Mouse (Mus musculus) liver, embryonic 16.5 days (tissue): ENCODE measurements around the gene Prn. TPM values are rescaled to one million over a fixed set of nuclear protein-coding genes. Genes with fewer than 3 reads are reported as not detected.

Experiments
- ATAC-seq: fragments of 200-750 bp; cut with Nextera tagmentation; 2 replicates; pipeline ENCODE4 v1.8.0; 2017; ENCODE audit warnings: low read depth, mild to moderate bottlenecking, moderate number of reproducible peaks, moderate library complexity
- H3K27ac ChIP-seq: fragments of 300-500 bp; sonication (generic); 2 replicates; pipeline ENCODE4 v1.5.1; 2014; ENCODE audit warnings: mild to moderate bottlenecking, low read length
- H3K27me3 ChIP-seq: fragments of 300-500 bp; sonication (generic); 2 replicates; pipeline ENCODE4 v1.6.1; 2014; ENCODE audit warnings: low read depth, low read length, mixed read lengths; ENCODE audit not compliant: control insufficient read depth, insufficient read depth
- H3K36me3 ChIP-seq: fragments of 300-500 bp; sonication (generic); 2 replicates; pipeline ENCODE4 v1.6.1; 2014; ENCODE audit warnings: mild to moderate bottlenecking; ENCODE audit not compliant: control insufficient read depth, insufficient read depth
- H3K4me1 ChIP-seq: fragments of 300-500 bp; sonication (generic); 2 replicates; pipeline ENCODE4 v1.6.1; 2014; ENCODE audit warnings: low read depth, low read length, mixed read lengths; ENCODE audit not compliant: control insufficient read depth
- H3K4me2 ChIP-seq: fragments of 300-500 bp; sonication (generic); 2 replicates; pipeline ENCODE4 v1.6.1; 2014; ENCODE audit warnings: low read depth, low read length, mixed read lengths
- H3K4me3 ChIP-seq: fragments of 300-500 bp; sonication (generic); 2 replicates; pipeline ENCODE4 v1.5.1; 2014; ENCODE audit warnings: low read depth, mild to moderate bottlenecking, low read length
- H3K9ac ChIP-seq: fragments of 300-500 bp; sonication (generic); 2 replicates; pipeline ENCODE4 v1.6.1; 2014; ENCODE audit warnings: low read depth, low read length
- H3K9me3 ChIP-seq: fragments of 300-500 bp; sonication (generic); replicated peaks from 2 replicates; pipeline ENCODE4 v1.6.1; 2016; ENCODE audit warnings: low read length; ENCODE audit not compliant: control insufficient read depth
- whole genome bisulfite sequencing: fragments of 180-500 bp; shearing (Covaris S2); extraction: QIAGEN DNeasy Blood & Tissue Kit; methylation state at CpG from one replicate; pipeline ENCODE4 v1.1.7; 2014; ENCODE audit not compliant: insufficient replicate concordance; 5-methylcytosine and 5-hydroxymethylcytosine counted together
- polyA plus RNA-seq: library from polyadenylated mRNA; unstranded; fragments of >200 nt; fragmentation: Nextera tagmentation; extraction: Ambion mirVana; gene quantifications from 2 replicates; pipeline ENCODE4 v1.2.1, GENCODE M21; 2015

Gene Prn
- polyA plus RNA-seq, 1 experiment from 2014 or later: not detected

DNA sequence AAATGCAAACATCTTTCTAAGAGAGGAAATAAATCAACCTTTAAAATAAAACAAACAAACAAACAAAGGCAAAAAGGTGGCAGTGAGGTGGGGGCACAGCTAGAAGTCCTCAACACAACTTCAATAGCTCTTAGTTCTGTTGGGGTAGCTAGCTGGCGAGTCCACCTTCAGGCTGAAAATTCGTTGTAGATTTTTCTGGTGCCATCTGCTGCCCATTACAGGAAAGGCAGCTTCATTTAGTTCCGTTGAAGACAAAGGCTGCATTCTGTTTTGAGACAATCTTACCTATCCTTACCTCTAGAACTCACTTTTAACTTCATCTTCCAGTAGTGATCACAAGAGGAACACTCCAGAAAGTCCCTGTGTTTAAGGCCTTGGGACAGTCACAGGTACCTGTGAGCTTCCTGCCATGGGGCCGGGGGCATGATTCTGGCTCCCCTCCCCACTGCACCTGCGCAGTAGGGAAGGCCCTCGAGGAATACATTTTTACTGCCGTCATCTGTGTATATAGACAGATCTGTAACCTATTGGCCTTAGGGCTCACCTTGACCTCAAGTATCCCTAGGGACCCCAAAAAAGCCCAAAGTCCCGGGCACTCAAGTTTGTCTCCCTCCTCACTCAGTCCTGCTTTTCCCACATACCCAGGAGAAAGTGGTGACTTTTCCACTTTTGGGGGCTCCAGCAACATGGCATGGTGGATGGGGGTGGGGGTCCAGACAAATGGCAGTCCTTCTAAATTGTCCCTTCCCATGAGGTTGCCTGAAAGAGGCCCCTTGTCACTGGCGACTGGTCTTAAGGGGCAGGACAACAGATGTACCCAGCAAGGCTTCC, 40.2 kb downstream of the Prn start:
- ATAC-seq: no peak
- no peaks in the 10 kb centered on the region for H3K9me3 ChIP-seq
- no peak overlapping the region for H3K27ac ChIP-seq
- no peak overlapping the region for H3K9ac ChIP-seq
- H3K4me1 ChIP-seq: peaks cover 2% of the 10 kb centered on the region; the same call in 1 of the 2 replicates
- peaks cover 22% of the 10 kb centered on the region for H3K27me3 ChIP-seq
- H3K36me3 ChIP-seq: no peaks in the 10 kb centered on the region
- 41% methylated on average over 9 of the region's 9 CpGs for WGBS
- no peak overlapping the region for H3K4me3 ChIP-seq
- H3K4me2 ChIP-seq: no peak overlapping the region

DNA sequence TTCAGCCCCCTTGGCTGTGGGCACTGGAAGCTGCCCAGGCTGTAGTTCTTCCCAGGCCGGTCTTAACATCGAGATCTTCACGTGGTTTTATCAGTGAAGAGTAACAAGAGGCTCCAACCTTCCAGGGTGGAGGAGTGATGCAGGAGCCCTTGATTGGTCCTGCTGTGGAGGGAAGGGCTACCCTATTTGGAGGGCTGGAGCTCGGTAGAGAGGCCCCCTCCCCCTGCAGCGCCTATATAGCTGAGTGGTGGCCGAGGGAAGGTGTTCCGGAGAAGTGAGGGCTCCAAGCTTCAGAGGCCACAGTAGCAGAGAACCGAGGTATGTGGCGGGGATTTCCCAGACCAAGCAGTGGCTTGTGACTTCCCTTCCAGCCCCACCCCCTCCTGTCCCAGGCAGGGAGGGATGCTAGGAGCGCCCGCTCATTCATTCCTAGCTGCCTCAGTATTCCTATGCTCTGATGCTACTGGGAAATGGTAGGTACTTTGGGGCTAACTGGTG, 40.9 kb downstream of the Prn start, which contains the start of gene Prnd:
Gene Prnd, plus strand, starts transcription at position 264 of the 498 bp plus-strand sequence.
- no peak within 1 kb of the TSS for H3K4me2 ChIP-seq
- no peak within 1 kb of the TSS for H3K9ac ChIP-seq
- H3K9me3 ChIP-seq: no peaks in the 10 kb centered on the region
- no peak for ATAC-seq
- no peaks in the 10 kb centered on the region for H3K36me3 ChIP-seq
- WGBS: 6% methylated on average over 11 of the region's 11 CpGs
- H3K27ac ChIP-seq: no peak within 1 kb of the TSS
- H3K4me3 ChIP-seq: no peak within 1 kb of the TSS
- H3K27me3 ChIP-seq: peaks cover 22% of the 10 kb centered on the region
- H3K4me1 ChIP-seq: peaks cover 4% of the 10 kb centered on the region; the same call in 1 of the 2 replicates

- Histone ChIP-seq H3K9ac (no peak overlapping the region), H3K4me1 (peaks cover 4% of the 10 kb centered on the region; the same call in 1 of the 2 replicates), H3K36me3 (no peaks in the 10 kb centered on the region), H3K4me3 (no peak overlapping the region), H3K9me3 (no peaks in the 10 kb centered on the region), H3K27me3 (peaks cover 22% of the 10 kb centered on the region), H3K27ac (no peak overlapping the region), H3K4me2 (no peak overlapping the region)
- no peak for ATAC-seq
- WGBS: 42% methylated on average over 2 of the region's 2 CpGs
Observed at GRCm38 (mm10) chr2:131952456-131952855, 42.7 kb downstream of the Prn start.

DNA sequence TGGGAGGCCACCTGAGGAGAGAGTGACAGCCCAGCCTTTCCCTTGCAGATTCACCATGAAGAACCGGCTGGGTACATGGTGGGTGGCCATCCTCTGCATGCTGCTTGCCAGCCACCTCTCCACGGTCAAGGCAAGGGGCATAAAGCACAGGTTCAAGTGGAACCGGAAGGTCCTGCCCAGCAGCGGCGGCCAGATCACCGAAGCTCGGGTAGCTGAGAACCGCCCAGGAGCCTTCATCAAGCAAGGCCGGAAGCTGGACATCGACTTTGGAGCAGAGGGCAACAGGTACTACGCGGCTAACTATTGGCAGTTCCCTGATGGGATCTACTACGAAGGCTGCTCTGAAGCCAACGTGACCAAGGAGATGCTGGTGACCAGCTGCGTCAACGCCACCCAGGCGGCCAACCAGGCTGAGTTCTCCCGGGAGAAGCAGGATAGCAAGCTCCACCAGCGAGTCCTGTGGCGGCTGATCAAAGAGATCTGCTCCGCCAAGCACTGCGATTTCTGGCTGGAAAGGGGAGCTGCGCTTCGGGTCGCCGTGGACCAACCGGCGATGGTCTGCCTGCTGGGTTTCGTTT, 43.3 kb downstream of the Prn start:
- no peak for ATAC-seq
- Histone ChIP-seq H3K27ac (no peak overlapping the region), H3K4me3 (no peak overlapping the region), H3K9ac (no peak overlapping the region), H3K4me2 (no peak overlapping the region), H3K36me3 (no peaks in the 10 kb centered on the region), H3K4me1 (peaks cover 4% of the 10 kb centered on the region; the same call in 1 of the 2 replicates), H3K9me3 (no peaks in the 10 kb centered on the region), H3K27me3 (peaks cover 22% of the 10 kb centered on the region)
- 15% methylated on average over 29 of the region's 29 CpGs for WGBS

GRCm38 (mm10) chr2:131953711-131954110, 44.0 kb downstream of the Prn start:
- Histone ChIP-seq H3K4me2 (no peak overlapping the region), H3K9me3 (no peaks in the 10 kb centered on the region), H3K36me3 (no peaks in the 10 kb centered on the region), H3K27ac (no peak overlapping the region), H3K4me1 (peaks cover 4% of the 10 kb centered on the region; the same call in 1 of the 2 replicates), H3K27me3 (peaks cover 22% of the 10 kb centered on the region), H3K9ac (no peak overlapping the region), H3K4me3 (no peak overlapping the region)
- no peak for ATAC-seq
- 68% methylated on average over 4 of the region's 4 CpGs for WGBS

DNA sequence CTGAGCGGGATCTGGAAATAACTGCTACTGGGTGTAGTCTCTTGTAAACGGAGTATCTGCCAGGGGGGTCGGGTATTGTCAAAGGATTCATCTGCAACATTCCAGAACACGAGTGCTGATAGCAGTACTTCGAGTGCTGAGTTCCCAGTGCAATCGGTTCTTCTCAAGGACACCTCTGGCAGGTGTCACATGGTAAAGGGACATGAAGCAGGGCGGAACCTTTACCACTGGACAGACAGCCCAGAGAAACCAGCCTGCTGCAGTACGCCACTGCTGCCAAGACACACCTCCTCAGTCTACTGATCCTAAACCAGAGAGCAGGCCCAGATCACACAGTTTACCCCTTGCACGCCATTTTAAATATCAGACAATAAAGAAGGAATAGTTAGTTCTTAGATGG, 45.1 kb downstream of the Prn start:
- peaks cover 19% of the 10 kb centered on the region for H3K27me3 ChIP-seq
- H3K4me1 ChIP-seq: peaks cover 4% of the 10 kb centered on the region; the same call in 1 of the 2 replicates
- WGBS: 50% methylated on average over 9 of the region's 9 CpGs
- no peaks in the 10 kb centered on the region for H3K36me3 ChIP-seq
- peak overlapping the region; percentile 58 for H3K4me2 ChIP-seq
- H3K9ac ChIP-seq: no peak overlapping the region
- H3K4me3 ChIP-seq: peak overlapping the region; percentile 34
- no peaks in the 10 kb centered on the region for H3K9me3 ChIP-seq
- ATAC-seq: no peak
- H3K27ac ChIP-seq: no peak overlapping the region

GRCm38 (mm10) chr2:131955264-131955663, 45.5 kb downstream of the Prn start:
- H3K4me3 ChIP-seq: peak overlapping the region; percentile 34
- H3K27me3 ChIP-seq: peaks cover 19% of the 10 kb centered on the region
- H3K9me3 ChIP-seq: no peaks in the 10 kb centered on the region
- WGBS: 3% methylated on average over 17 of the region's 17 CpGs
- H3K4me1 ChIP-seq: peaks cover 4% of the 10 kb centered on the region; the same call in 1 of the 2 replicates
- H3K9ac ChIP-seq: no peak overlapping the region
- no peaks in the 10 kb centered on the region for H3K36me3 ChIP-seq
- no peak for ATAC-seq
- peak overlapping the region; percentile 58 for H3K4me2 ChIP-seq
- H3K27ac ChIP-seq: no peak overlapping the region

- WGBS: 64% methylated on average over 7 of the region's 7 CpGs
- peaks cover 4% of the 10 kb centered on the region; the same call in 1 of the 2 replicates for H3K4me1 ChIP-seq
Observed at GRCm38 (mm10) chr2:131956336-131957256, 46.8 kb downstream of the Prn start.

More at GRCm38 (mm10) chr2:131956336-131957256, 46.8 kb downstream of the Prn start:
- H3K4me3 ChIP-seq: no peak overlapping the region
- no peaks in the 10 kb centered on the region for H3K36me3 ChIP-seq
- no peak overlapping the region for H3K9ac ChIP-seq
- H3K4me2 ChIP-seq: no peak overlapping the region
- H3K9me3 ChIP-seq: no peaks in the 10 kb centered on the region
- no peak for ATAC-seq
- peaks cover 19% of the 10 kb centered on the region for H3K27me3 ChIP-seq
- H3K27ac ChIP-seq: no peak overlapping the region
